Mouse (Mus musculus) mammary gland, adult 2 months (tissue): ENCODE data around the gene 9930111J21Rik2. TPM values are rescaled to one million over a fixed set of nuclear protein-coding genes. Genes with fewer than 3 reads are reported as not detected.

Experiments used
- polyA plus RNA-seq: library from polyadenylated mRNA; depleted of rRNA; stranded (reverse); fragments of >200 nt; gene quantifications from 2 replicates; pipeline ENCODE4 v1.2.3, GENCODE M21; 2012; ENCODE audit warnings: low replicate concordance; rRNA removed

The 9930111J21Rik2 gene
- polyA plus RNA-seq: 6.7 and 7.0 TPM in 2 replicates

GRCm38 (mm10) chr11:49051093-49051891 is at the start of gene 9930111J21Rik2:
TSS of gene 9930111J21Rik2 (minus strand) at chr11:49051242.

GRCm38 (mm10) chr11:49076001-49076757 is 25.1 kb upstream of the 9930111J21Rik2 start, which contains the start of gene Ifi47:
TSS of gene Ifi47 (plus strand) at chr11:49076587.

GRCm38 (mm10) chr11:49063713-49064469 is 12.8 kb upstream of the 9930111J21Rik2 start, which contains the start of gene Tgtp2:
TSS of gene Tgtp2 (minus strand) at chr11:49064206.

GRCm38 (mm10) chr11:48994018-48994417 is 57.0 kb downstream of the 9930111J21Rik2 start, which contains the start of gene Tgtp1:
TSS of gene Tgtp1 (minus strand) at chr11:48994172.

GRCm38 (mm10) chr11:48991740-48992520 is 59.1 kb downstream of the 9930111J21Rik2 start, which contains the start of gene Gm12185:
TSS of gene Gm12185 (minus strand) at chr11:48992226.

GRCm38 (mm10) chr11:48979251-48979650 is 71.8 kb downstream of the 9930111J21Rik2 start, which contains the start of gene 9930111J21Rik1:
TSS of gene 9930111J21Rik1 (minus strand) at chr11:48979398.

GRCm38 (mm10) chr11:48978240-48978939 is 72.7 kb downstream of the 9930111J21Rik2 start, which contains the start of gene Olfr56:
TSS of gene Olfr56 (plus strand) at chr11:48978889.

Other genes starting within 250 kb of the 9930111J21Rik2 start
- 31.0 and 33.9 TPM in 2 replicates for gene Trim41, start 233.9 kb downstream of the 9930111J21Rik2 start, polyA plus RNA-seq
- gene Trim7, start 225.1 kb downstream of the 9930111J21Rik2 start, polyA plus RNA-seq: 32.9 and 36.6 TPM in 2 replicates
- 9.6 and 11.6 TPM in 2 replicates for gene Gm12184, start 224.6 kb downstream of the 9930111J21Rik2 start, polyA plus RNA-seq
- 10.3 and 23.6 TPM in 2 replicates for gene Irgm1, start 179.6 kb downstream of the 9930111J21Rik2 start, polyA plus RNA-seq
- gene Gm5431, start 149.0 kb downstream of the 9930111J21Rik2 start, polyA plus RNA-seq: 0.55 and 1.9 TPM in 2 replicates
- 10.3 and 17.1 TPM in 2 replicates for gene Psme2b, start 105.1 kb downstream of the 9930111J21Rik2 start, polyA plus RNA-seq
- gene Olfr56, start 72.4 kb downstream of the 9930111J21Rik2 start, polyA plus RNA-seq: 0.11 and 0.16 TPM in 2 replicates
- 10.4 and 15.4 TPM in 2 replicates for gene 9930111J21Rik1, start 71.8 kb downstream of the 9930111J21Rik2 start, polyA plus RNA-seq
- gene Gm12185, start 59.0 kb downstream of the 9930111J21Rik2 start, polyA plus RNA-seq: 0.35 and 1.3 TPM in 2 replicates
- gene Tgtp1, start 57.1 kb downstream of the 9930111J21Rik2 start, polyA plus RNA-seq: 3.6 and 7.0 TPM in 2 replicates
- 10.1 and 32.6 TPM in 2 replicates for gene Tgtp2, start 13.0 kb upstream of the 9930111J21Rik2 start, polyA plus RNA-seq
- 15.1 and 19.8 TPM in 2 replicates for gene Ifi47, start 25.3 kb upstream of the 9930111J21Rik2 start, polyA plus RNA-seq
- 0.97 and 2.1 TPM in 2 replicates for gene Olfr1396, start 63.6 kb upstream of the 9930111J21Rik2 start, polyA plus RNA-seq
- not detected in 2 replicates for gene Olfr1395, start 91.0 kb upstream of the 9930111J21Rik2 start, polyA plus RNA-seq
- not detected in 2 replicates for gene Olfr1394, start 103.1 kb upstream of the 9930111J21Rik2 start, polyA plus RNA-seq
- gene Btnl9, start 135.9 kb upstream of the 9930111J21Rik2 start, polyA plus RNA-seq: 35.1 and 63.1 TPM in 2 replicates
- gene Zfp62, start 152.1 kb upstream of the 9930111J21Rik2 start, polyA plus RNA-seq: 2.8 and 3.1 TPM in 2 replicates
- gene Mgat1, start 192.9 kb upstream of the 9930111J21Rik2 start, polyA plus RNA-seq: 152 and 226 TPM in 2 replicates
- gene Olfr1393, start 227.1 kb upstream of the 9930111J21Rik2 start, polyA plus RNA-seq: 0.13 and 0.14 TPM in 2 replicates
- 0.04 TPM in 1 of 2 replicates, not detected in the other for gene Olfr1392, start 234.0 kb upstream of the 9930111J21Rik2 start, polyA plus RNA-seq